Mouse (Mus musculus) spleen, adult 18-20 months (tissue): ENCODE measurements around the gene Nr1h4.

Experiments used
- DNase-seq, 2 experiments: peaks; one replicate each; pipeline ENCODE4 v3.0.0; 2022; ENCODE audit warnings: mixed read lengths in 2 of 2

Nr1h4 gene

DNA sequence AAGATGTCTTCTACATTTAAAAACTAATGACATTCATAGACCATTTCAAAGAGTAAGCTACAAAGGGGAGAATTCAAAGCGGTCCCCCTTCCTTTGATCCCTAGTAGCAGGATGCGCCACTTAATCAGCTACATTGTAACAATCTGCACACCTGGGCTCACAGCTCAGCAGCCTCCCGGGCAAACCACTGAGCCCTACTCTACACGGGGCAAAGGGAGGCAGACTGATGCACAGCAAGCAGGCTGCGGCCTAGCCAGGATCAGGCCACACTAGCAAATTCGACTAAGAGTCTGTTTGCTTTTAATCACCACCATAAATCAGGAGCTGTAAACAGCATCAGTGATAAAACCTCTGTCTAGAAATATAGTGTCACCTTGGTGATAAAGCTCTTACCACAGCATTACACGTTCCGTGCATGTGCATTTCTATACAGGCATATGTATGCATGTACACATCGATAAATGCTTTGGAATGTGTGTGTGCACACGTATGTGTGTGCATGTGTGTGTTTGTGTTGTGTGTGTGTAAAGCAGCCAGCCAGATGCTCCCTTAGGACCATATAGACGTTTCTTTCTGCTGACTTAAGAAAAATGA is 108.5 kb downstream of the Nr1h4 start:
- DNase-seq, result no peak

DNA sequence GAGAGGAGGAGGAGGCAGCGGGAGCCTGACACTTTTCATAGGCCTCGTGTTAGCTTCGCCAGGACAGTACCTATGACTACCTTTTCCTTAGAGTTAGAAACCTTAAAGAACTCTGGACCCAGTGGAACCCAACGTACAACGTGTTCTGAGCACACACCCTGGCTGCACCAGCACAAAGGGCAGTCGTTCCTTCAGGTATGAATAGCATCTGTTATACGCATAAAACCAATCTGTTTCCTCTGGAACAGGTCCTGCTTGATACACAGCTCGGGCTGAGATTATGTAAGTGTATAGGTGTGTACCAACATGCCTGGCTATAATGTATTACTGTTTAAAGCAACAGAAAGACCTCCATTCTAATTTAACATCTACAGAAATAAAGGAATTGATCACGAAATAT is 109.2 kb downstream of the Nr1h4 start:
- DNase-seq, result no peak

DNA sequence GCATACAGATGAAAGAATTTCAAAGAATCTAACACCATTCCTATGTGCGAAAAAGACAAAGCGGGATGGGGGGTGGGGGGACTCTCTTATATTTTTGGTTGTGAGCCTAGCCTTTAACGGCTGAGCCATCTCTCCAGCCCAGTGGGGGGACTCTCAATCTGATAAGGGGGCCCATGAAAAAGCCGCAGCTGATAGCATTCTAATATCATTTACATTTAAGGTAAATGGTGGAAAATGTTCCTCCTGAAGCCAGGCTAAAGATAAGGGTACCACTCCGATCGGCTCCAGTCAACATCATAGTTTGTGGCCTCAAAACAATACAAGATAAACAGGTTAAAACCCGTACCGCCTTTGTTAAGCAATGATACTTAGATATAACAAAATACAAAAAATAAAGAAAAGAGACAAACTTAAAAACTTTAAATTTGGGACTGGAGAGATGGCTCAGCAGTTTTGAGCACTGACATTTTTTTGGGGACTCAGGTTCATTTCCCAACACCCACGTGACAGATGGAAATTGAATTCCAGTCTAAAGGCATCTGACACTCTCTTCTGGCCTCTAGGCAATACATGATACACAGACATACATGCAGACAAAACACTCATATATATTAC is 110.1 kb downstream of the Nr1h4 start:
- DNase-seq, result no peak

DNA sequence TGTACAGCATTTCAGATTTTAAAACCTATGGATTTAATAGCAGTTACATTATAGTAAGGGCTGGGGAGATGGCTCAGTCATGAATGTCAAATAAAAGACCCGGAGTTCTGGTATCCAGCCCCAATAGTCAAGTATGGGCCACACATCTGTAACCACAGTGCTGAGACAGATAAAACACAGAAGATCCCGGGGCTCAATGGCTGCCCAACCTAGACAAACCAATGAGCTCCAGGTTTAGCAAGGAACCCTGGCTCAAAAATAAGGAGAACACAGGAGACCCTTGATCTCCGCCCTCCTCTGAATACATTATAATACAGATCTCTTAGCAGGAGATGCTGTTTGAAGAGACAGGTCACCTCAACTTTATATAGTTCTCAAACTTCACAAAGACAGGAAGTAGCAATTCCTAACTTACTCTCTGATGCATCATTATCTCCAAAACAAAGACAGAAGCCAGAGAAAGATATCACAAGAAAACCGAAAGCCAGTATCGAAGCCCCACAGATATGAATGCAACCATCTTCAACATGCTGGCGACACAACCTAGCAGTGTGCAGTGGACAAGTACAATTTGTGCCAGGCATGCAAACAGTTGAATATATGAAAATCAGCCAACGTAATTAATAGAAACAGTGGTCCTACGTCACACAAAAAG is 110.8 kb downstream of the Nr1h4 start:
- no peak for DNase-seq

DNA sequence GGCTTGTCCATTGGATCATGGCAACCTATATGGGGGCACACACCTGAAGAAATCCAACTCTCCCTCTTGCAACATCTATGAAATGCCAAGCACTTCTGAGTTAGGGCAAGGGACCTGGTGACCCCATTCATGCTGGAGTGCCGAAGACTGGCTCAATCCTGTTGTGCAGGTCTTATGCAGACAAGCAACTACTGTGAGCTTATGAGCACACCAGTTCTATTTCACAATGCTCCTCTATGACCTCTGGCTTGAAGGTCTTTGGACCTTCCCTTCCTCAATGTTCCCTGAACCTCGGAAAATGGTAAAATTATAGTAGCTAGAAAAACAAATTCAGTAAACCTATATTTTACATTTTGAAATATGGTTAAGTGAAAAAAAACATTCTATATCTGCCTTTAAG is 115.4 kb downstream of the Nr1h4 start:
- no peak for DNase-seq

DNA sequence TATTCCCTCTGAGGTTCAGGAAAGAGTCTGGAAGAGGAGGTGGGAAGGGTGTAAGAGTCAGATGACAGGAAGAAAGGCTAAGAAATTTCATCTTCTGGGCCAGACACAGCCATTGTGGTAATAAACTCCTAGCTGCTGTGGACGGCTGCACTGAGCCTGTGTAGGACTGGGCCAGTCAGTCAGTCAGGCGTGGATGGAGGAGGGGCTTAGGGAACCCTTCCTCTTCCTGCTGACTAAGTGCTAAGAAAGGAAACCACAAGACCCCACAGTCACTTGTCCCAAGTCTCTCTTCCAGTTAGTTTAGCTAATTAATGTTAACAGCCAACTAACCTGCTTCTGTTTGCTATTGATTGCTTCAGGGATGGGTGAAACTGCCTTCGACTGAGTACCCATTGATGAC is 117.9 kb downstream of the Nr1h4 start:
- DNase-seq, result no peak

DNA sequence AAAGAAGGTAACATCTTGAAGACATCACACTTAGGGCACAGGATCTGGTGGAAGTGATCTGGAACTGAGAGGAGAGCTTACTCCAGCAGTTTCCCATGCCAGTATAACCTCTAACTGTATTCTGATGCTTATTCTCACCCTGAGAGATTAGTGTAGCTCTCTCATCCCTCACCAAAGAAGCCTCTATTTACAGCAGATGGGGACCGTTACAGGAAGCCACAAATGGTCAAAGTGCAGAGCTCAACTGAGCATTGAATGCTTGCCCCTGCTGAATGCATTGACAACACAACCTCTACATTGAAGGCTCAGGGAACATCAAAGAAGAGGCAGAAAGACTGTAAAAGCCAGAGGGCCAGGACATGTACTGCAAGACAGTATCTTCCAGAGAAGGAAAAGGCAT is 125.8 kb downstream of the Nr1h4 start:
- DNase-seq, result no peak

DNA sequence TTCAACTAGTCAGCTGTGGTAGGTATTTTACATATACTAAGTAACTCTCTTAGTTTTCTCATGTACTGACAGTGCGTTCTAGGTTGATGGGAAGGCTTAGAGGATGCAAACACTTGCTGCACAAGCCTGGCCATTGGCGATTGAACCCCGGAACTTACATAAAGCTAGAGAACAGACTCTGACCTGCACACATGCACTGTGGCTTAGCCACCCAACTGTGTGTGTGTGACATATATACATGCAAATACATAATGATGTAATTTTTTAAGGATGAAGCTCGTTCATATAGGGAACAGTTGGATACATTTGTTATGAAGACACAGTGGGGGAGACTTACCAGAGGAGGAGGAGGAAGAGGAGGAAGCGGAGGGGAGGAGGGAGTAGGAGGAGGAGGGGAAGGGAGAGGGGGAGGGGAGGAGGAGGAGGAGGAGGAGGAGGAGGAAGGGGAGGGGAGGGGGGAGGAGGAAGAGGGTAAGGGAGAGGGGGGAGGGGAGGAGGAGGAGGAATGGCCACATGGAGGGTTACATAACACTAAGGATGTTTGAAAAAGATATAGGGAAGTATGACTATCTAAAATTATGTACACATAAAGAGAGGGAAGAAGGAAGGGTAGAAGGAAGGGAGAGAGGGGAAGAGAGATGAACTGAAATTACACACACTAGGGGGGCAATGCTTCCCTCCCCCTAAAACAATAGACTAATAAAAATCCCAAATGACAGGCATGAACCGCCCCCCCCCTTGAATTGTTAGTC is 126.5 kb downstream of the Nr1h4 start:
- DNase-seq, result no peak

DNA sequence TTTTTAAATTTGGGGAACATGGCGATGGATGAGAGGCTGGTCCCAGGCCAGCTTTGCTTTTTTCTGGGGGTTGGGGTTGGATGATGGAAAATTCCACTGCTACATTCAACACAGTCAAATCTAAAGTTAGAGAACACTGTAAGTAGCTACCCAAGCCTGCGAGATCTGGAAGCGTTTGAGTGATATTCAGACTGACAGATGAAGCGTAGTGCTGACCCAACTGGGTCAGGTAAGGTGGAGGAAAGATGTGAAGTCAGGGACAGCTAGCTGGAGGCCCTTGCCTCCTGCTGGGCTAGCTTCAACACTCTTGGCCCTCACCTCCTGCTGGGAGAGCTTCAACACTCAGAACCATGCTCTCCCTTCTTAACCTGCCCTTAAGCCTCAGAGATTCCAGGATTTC is 128.4 kb downstream of the Nr1h4 start:
- no peak for DNase-seq
